Mouse (Mus musculus) liver, embryonic 15.5 days (tissue): ENCODE measurements at regions not wholly inside any gene's neighbourhood (a gene's known extent, or its start where the extent isn't known, plus 50 kb on each side); places are given as distances from the start of the nearest gene placed in this dataset.

Source experiments
- ATAC-seq: fragments of 200-750 bp; cut with Nextera tagmentation; 2 replicates; pipeline ENCODE4 v1.8.0; 2017; ENCODE audit warnings: moderate number of reproducible peaks, mild to moderate bottlenecking, moderate library complexity; ENCODE audit not compliant: insufficient read depth
- H3K27ac ChIP-seq: fragments of 300-500 bp; sonication (generic); replicated peaks from 2 replicates; pipeline ENCODE4 v1.5.1; 2015; ENCODE audit warnings: mild to moderate bottlenecking, inconsistent platforms
- H3K27me3 ChIP-seq: fragments of 300-500 bp; sonication (generic); 2 replicates; pipeline ENCODE4 v1.6.1; 2015; ENCODE audit warnings: mild to moderate bottlenecking, inconsistent platforms
- H3K36me3 ChIP-seq: fragments of 300-500 bp; sonication (generic); replicated peaks from 2 replicates; pipeline ENCODE4 v1.6.1; 2015; ENCODE audit warnings: moderate library complexity, mild to moderate bottlenecking, inconsistent platforms
- H3K4me1 ChIP-seq: fragments of 300-500 bp; sonication (generic); replicated peaks from 2 replicates; pipeline ENCODE4 v1.6.1; 2015; ENCODE audit warnings: inconsistent platforms
- H3K4me2 ChIP-seq: fragments of 300-500 bp; sonication (generic); 2 replicates; pipeline ENCODE4 v1.6.1; 2015; ENCODE audit warnings: moderate library complexity, mild to moderate bottlenecking, inconsistent platforms
- H3K4me3 ChIP-seq: fragments of 300-500 bp; sonication (generic); replicated peaks from 2 replicates; pipeline ENCODE4 v1.5.1; 2015; ENCODE audit warnings: mild to moderate bottlenecking, inconsistent platforms
- H3K9ac ChIP-seq: fragments of 300-500 bp; sonication (generic); 2 replicates; pipeline ENCODE4 v1.6.1; 2015; ENCODE audit warnings: moderate library complexity, mild to moderate bottlenecking, inconsistent platforms
- H3K9me3 ChIP-seq: fragments of 300-500 bp; sonication (generic); replicated peaks from 2 replicates; pipeline ENCODE4 v1.6.1; 2016; ENCODE audit warnings: inconsistent platforms
- WGBS: fragments of 180-500 bp; shearing (Covaris S2); methylation state at CpG from one replicate; pipeline ENCODE4 v1.1.7; 2015; ENCODE audit warnings: mixed read lengths; ENCODE audit not compliant: insufficient replicate concordance; 5-methylcytosine and 5-hydroxymethylcytosine counted together

DNA sequence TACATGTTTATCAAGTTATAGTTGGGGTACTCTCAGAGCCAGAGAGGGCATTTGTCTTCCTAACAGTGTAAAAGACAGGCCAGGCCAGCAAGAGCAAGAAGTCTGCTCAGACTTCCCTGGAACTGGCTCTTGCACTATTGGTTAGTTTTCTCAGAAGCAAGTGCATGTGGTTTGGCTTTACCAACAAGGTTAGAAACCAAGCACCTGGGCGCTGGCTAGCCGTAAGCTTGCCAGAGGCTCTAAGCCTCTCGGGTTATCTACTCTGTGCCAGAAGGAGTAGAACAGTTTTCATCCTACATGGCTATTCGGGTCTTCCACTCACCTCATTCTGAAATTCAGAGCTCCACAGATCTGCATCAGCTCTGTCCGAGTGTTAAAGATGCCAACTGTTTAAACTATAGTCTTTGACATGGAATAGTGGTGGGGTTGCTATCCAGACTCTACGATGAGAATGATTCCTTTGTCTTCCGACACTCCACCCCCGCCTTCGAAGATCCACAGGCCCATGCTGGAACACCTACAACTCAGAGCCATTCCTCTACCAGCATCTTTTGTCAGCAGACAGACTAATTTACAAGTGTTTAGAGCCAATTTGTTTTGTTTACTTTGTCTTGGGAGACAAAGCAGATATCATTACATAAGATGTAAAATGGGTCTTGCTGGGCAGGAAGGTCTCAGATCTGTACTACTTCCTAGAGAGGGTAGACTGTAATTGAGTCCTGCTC lies 338.4 kb upstream of the Jarid2 start:
- WGBS = 77% methylated on average over 9 of the region's 9 CpGs
- Histone ChIP-seq H3K4me3 (no peak overlapping the region), H3K4me2 (no peak overlapping the region), H3K4me1 (no peaks in the 10 kb centered on the region), H3K9ac (no peak overlapping the region), H3K36me3 (no peaks in the 10 kb centered on the region), H3K27ac (no peak overlapping the region), H3K27me3 (no peaks in the 10 kb centered on the region), H3K9me3 (no peaks in the 10 kb centered on the region)
- no peak for ATAC-seq

DNA sequence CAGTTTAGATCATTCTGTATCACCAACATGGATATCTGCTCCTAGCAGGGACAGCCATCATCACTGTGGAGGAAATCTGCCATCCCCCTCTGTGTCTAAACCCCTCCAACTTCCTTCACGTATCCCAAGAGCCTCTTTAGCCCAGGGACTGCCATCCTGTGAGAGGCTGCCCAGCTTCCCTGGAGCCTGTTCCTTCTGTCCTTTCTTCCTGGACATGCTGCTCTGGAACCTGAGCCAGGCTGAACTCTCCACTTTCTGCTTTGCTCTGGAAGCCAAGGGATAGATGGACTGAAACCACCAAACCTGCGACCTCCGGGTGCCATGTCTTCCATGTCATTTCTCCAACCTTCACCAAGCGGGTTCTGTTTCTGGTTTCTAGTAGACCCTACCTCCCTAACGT lies 335.3 kb upstream of the Jarid2 start:
- ATAC-seq = no peak
- H3K4me2 ChIP-seq = no peak overlapping the region
- no peak overlapping the region for H3K27ac ChIP-seq
- H3K4me3 ChIP-seq = no peak overlapping the region
- H3K27me3 ChIP-seq = no peaks in the 10 kb centered on the region
- no peaks in the 10 kb centered on the region for H3K9me3 ChIP-seq
- no peaks in the 10 kb centered on the region for H3K36me3 ChIP-seq
- whole genome bisulfite sequencing = 69% methylated on average over 5 of the region's 5 CpGs
- H3K9ac ChIP-seq = no peak overlapping the region
- no peaks in the 10 kb centered on the region for H3K4me1 ChIP-seq

DNA sequence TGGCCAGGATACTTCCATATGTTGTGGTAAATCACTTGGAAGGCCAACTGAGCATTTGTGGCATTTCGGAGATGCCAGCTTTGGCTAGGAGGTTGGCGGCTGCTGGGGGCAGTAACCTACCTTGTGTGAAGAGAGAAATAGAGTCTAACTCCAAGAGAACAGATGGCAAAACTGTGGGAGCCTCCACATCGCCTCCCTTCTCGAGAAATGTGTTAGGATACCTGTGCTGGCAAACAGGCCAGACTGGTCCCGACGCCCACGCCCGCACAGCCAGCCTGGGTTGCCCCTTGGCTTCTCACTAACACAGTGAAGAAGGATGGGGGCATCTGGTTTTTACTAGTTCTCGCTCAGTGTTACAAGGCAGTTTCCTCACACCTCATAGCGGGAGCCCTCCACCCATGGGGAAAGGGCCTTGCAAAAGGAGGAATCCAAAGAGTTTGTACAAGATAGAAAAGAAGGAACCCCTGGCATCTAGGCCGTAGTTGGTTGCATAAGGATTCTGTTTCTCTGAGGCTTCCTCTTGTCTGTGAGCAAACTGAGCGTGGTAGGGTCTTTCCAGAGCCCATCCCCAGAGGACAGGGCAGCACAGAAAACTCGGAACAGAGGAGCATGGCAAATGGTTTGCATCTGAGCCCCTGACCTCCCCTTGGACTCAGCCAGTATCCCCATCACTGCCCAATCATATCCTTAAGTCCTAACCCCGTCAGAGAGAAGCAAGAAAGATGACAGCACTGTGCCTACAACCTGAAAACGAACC lies 330.5 kb upstream of the Jarid2 start:
- ATAC-seq = no peak
- Histone ChIP-seq H3K9ac (no peak overlapping the region), H3K36me3 (no peaks in the 10 kb centered on the region), H3K4me3 (no peak overlapping the region), H3K4me2 (no peak overlapping the region), H3K27ac (no peak overlapping the region), H3K4me1 (no peaks in the 10 kb centered on the region), H3K9me3 (no peaks in the 10 kb centered on the region), H3K27me3 (no peaks in the 10 kb centered on the region)
- 62% methylated on average over 15 of the region's 15 CpGs for WGBS

DNA sequence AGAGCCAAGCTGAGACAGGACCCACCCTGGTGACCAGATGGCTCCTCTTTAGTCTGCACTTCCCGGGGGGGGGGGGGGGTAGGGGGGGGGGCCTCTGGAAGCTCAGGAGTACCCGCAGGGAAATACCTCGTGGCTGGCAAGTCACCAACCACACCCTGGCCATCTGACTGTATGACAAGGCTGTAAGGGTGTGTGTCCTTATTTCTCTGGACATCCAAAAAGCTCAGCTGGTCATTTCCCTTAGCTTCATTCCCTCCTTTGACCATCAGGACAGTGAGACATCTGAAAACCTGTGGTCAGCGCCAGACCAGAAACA lies 329.9 kb upstream of the Jarid2 start:
- no peak for ATAC-seq
- H3K4me1 ChIP-seq = no peaks in the 10 kb centered on the region
- no peak overlapping the region for H3K9ac ChIP-seq
- no peak overlapping the region for H3K27ac ChIP-seq
- no peak overlapping the region for H3K4me2 ChIP-seq
- H3K27me3 ChIP-seq = no peaks in the 10 kb centered on the region
- H3K9me3 ChIP-seq = no peaks in the 10 kb centered on the region
- no peaks in the 10 kb centered on the region for H3K36me3 ChIP-seq
- WGBS = 36% methylated on average over 3 of the region's 4 CpGs
- H3K4me3 ChIP-seq = no peak overlapping the region

DNA sequence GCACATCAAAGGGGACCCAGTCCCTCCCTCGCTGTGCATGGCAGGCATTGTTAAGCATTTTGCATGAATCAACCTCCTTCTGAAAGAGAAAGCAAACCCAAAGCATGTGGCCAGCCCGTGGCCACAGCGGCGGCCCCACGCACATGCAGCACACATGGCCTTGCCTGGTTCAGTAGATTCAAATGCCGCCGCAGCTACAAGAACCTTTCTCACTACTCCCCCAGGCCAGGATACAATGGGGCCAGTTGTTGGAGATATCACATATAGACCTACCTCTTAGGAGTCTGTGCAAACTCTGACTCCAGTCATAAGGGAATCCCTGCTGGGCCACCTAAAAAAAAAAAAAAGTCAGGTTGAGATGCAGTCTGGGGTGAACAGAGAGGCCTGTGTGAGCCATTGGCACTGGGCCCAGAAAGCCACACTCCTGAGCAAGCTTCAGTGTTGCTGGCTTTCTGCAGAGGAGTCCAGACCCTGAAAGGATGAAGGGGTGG lies 329.4 kb upstream of the Jarid2 start:
- Histone ChIP-seq H3K9me3 (no peaks in the 10 kb centered on the region), H3K4me1 (no peaks in the 10 kb centered on the region), H3K9ac (no peak overlapping the region), H3K36me3 (no peaks in the 10 kb centered on the region), H3K27me3 (no peaks in the 10 kb centered on the region), H3K4me3 (no peak overlapping the region), H3K4me2 (no peak overlapping the region), H3K27ac (no peak overlapping the region)
- 76% methylated on average over 7 of the region's 7 CpGs for WGBS
- ATAC-seq = no peak

DNA sequence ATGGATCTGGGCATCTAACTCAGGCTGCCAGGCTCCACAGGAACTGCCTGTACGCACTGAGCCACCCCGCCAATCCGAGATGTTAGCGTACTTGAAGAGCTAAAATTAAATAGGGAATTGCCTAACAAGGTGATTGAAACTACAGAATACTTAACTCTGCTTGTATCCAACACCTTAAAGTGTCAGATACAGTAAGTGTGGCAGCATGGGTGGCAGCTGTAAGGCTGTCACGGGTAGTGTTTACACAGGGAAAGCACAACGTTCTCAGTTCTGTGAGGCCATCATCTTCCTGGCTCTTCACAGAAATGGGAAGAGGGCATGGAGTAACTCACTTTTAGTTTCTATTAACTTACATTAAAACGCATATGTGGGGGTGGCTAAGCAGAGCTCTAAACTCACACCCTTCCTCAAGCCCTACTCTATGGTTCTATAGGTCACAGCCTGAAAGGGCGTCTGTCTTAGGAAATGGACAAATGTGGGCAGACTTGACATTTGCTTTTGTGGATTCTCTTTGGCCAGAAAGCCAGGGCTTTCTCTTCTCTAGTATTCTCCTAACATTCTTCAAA lies 325.2 kb upstream of the Jarid2 start:
- no peak overlapping the region for H3K9ac ChIP-seq
- 61% methylated on average over 8 of the region's 8 CpGs for WGBS
- H3K27me3 ChIP-seq = no peaks in the 10 kb centered on the region
- no peaks in the 10 kb centered on the region for H3K4me1 ChIP-seq
- no peaks in the 10 kb centered on the region for H3K36me3 ChIP-seq
- no peaks in the 10 kb centered on the region for H3K9me3 ChIP-seq
- no peak overlapping the region for H3K27ac ChIP-seq
- H3K4me3 ChIP-seq = no peak overlapping the region
- H3K4me2 ChIP-seq = no peak overlapping the region
- ATAC-seq = no peak

DNA sequence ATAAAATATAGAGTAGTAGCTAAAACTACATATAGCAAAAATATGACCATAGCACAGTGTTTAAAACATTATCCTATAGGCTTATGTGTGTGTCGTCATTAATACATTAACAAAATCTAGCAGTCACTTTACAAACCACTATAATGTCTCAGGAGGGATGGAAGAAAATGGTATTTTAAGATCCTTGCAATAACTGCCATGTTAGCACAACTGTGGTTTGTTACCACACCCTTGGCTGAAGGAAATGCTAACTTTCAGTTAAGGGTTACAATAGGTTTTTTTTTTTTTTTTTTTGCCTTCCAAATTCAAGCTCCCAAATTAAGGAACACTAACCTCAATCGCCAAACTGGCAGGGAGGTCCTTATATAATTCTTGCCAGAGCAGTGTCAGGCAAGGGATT lies 322.0 kb upstream of the Jarid2 start:
- Histone ChIP-seq H3K27me3 (no peaks in the 10 kb centered on the region), H3K4me3 (no peak overlapping the region), H3K4me1 (peaks cover 7% of the 10 kb centered on the region), H3K9me3 (no peaks in the 10 kb centered on the region), H3K36me3 (no peaks in the 10 kb centered on the region), H3K27ac (no peak overlapping the region), H3K4me2 (no peak overlapping the region), H3K9ac (no peak overlapping the region)
- ATAC-seq = no peak
- 44% methylated on average over 2 of the region's 2 CpGs for WGBS

DNA sequence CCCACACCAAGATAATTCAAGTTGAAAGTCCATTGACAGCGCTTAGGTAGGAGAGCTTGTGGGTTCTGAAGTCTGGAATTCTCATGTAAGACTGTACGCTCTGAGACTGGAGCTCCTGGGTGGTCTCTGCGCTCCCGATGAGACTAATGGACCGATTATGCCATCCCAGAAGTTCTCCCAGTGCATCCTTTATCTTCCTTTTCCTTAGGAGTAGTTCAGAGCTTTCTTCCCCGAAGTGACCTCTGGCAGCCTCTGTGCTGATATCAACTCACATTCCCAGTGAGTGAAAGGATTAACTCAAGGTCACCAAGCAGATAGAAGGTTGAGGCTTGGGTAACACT lies 320.7 kb upstream of the Jarid2 start:
- Histone ChIP-seq H3K36me3 (no peaks in the 10 kb centered on the region), H3K9ac (no peak overlapping the region), H3K4me3 (no peak overlapping the region), H3K27me3 (no peaks in the 10 kb centered on the region), H3K4me2 (no peak overlapping the region), H3K27ac (peak overlapping the region; percentile 55; the same call in 1 of the 2 replicates), H3K9me3 (no peaks in the 10 kb centered on the region), H3K4me1 (peaks cover 7% of the 10 kb centered on the region)
- ATAC-seq = no peak
- 62% methylated on average over 6 of the region's 6 CpGs for WGBS

DNA sequence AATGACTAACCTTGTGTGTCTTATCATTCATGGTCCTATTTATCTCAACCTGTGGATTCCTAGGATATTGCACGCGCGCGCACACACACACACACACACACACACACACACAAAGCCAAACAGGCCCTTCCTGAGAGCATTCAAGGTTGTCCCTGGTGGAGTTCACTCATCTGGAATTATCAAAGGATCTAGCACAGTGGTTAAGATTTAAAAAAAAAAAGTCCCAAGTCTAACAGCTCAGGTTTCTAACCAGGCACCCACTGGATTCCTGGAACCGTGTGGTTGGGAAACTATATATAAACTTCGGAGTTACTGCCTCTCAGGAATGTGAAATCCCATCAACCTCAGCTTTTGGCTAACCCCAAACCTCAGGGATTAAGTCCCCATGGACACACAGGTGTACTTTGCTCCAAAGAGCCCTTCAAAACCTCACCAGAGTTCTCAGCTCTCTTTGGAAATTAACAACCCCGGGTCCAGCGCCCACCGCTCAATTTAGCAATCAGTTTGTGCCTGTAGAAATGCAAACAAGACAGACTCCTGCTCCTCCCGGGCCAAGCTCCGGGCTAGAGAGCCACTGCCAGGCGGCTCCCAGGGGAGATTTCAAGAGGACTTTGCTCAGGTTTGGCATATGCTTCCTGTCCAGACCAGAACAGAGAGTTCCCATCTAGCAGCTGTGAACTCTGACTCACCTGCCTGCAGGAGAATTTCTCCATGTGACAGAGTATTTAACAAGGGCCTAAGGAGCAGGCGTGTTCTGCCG lies 320.1 kb upstream of the Jarid2 start:
- H3K4me1 ChIP-seq = peaks cover 7% of the 10 kb centered on the region
- H3K4me2 ChIP-seq = no peak overlapping the region
- H3K27ac ChIP-seq = peak overlapping the region; percentile 55
- no peak overlapping the region for H3K4me3 ChIP-seq
- WGBS = 66% methylated on average over 14 of the region's 14 CpGs
- H3K9ac ChIP-seq = no peak overlapping the region
- no peaks in the 10 kb centered on the region for H3K27me3 ChIP-seq
- no peaks in the 10 kb centered on the region for H3K9me3 ChIP-seq
- peak; percentile 79 for ATAC-seq
- no peaks in the 10 kb centered on the region for H3K36me3 ChIP-seq

DNA sequence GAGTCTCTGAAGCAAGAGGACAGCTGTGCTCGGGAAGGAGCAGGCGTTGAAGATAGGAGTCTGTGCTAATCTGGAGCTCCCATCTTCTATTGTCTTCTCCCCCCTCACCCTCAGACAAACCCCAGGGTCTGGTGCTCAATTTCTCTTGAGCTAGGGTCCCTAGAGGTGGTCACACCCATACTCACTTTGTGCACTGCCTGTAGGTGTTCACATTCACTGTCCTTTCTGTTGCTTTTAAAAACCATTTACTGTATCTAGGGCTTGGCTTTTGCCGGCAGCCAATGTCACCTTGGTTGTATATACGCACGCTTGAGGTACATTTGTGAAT lies 319.6 kb upstream of the Jarid2 start:
- ATAC-seq = no peak
- WGBS = 67% methylated on average over 5 of the region's 5 CpGs
- Histone ChIP-seq H3K4me3 (no peak overlapping the region), H3K27me3 (no peaks in the 10 kb centered on the region), H3K9me3 (no peaks in the 10 kb centered on the region), H3K9ac (no peak overlapping the region), H3K4me1 (peaks cover 7% of the 10 kb centered on the region), H3K36me3 (no peaks in the 10 kb centered on the region), H3K27ac (peak overlapping the region; percentile 55), H3K4me2 (no peak overlapping the region)

DNA sequence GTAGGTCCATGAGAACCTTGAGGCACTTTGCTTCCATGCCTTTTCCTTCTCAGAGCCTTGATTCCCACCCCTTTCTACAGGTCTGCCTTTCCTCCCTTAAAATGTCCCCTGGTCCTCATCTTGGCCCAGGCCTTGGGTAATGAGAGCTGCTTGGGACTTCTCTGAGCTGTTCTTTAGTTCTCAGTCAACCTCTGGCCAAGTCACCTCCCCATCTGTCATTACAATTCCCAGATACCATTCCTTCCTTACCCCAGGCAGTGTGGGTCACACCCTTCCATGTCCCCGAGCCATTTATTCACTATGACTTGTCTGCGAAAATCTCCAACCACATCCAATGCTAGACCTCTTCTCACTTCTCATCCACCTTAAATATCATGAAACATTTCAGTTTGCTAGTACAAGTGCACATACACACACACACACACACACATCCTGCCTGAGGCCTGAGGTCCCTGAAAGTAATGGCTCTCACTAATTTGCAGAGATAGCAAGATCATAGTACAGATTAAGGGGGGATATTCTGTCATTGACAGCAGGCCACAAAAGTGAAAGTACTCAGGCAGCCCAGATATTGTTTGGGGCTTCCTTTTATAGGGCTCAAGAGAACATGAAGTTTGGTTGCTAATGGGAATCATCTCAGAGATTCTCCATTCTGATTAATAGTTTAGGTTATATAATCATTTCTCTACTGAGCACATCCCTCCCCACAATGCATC lies 317.3 kb upstream of the Jarid2 start:
- 60% methylated on average over 2 of the region's 2 CpGs for WGBS
- no peaks in the 10 kb centered on the region for H3K27me3 ChIP-seq
- H3K9me3 ChIP-seq = no peaks in the 10 kb centered on the region
- no peak overlapping the region for H3K4me2 ChIP-seq
- no peak overlapping the region for H3K4me3 ChIP-seq
- ATAC-seq = no peak
- H3K4me1 ChIP-seq = peaks cover 11% of the 10 kb centered on the region
- H3K27ac ChIP-seq = no peak overlapping the region
- H3K36me3 ChIP-seq = no peaks in the 10 kb centered on the region
- H3K9ac ChIP-seq = no peak overlapping the region
